Mouse (Mus musculus) embryo, embryonic 11 days (tissue): ENCODE data around the gene Kcnip4.
A peak's percentile ranks its signal among the peaks of the same experiment; 100 is the strongest.

Source experiments
- DNase-seq: peaks from one replicate; pipeline ENCODE4 v3.0.0-alpha.2; 2015

Gene Kcnip4

DNA sequence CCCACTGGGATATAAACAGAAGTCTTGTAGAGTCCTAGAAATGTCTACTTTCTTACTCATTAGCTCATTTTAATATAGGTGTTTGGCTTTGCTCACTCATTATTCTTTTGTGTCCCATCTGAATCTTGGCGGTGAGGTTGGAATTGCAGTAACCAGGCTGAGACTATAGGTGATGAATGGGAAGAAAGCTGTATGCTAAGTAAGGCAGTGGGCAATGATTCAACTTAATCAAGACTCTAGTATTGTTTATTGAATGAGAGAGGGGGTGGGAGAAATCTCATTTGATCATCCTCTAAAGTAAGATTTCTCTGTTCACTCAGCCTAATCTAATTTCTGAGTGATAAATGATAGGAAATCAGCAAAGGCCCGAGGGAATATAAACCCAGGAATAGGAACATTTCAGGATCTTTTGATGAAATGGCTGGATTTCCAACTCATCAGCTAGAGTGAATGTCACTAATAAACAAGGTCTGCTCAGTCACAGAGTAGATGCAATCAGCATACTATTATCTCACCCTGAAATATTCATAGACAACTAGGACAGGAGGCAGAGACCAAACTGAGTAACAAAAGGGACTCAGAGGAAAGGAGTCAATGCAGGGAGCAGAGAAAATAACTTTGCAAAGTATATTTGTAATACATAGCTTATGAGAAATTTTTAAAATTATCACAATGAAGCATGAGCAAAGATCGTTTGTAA lies 660.3 kb downstream of the Kcnip4 start:
- DNase-seq: no peak

DNA sequence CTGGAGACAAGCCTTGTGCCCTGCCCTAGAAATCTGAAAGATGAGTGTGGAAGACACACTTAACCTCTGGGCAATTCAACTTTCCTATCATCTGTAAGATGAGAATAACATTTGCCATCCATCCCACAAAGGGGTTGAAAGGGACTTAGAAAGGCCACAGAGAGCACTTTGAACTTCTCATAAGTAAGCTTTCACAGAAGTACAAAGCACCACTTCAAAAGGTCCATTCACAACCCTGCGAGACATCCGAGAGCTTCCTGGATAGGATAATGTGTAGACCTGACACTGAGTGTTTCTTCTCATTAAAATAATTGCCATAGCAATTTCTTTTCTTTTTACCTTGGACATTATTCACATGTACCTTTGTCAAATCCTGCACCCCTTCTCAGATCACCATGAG lies 683.7 kb downstream of the Kcnip4 start:
- peak; percentile 7 for DNase-seq

DNA sequence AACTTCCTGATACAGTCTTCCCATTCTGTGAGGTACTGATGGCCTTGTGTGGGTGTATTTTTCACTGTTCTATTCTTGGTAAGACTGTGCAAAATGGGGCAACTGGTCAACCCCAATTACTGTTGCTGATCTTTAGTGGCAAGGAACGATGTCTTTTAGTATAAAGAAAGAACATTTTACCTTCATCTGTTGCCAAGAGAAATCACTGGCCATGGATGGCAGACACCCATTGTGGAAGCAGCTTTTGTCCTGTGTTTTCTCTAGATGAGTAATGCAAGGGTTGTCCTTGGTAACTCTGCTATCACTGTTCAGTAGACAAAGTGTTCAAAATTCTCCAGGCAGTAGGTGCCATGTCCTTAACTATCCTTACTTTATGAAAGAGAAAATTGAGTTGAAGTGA lies 729.2 kb downstream of the Kcnip4 start:
- no peak for DNase-seq

DNA sequence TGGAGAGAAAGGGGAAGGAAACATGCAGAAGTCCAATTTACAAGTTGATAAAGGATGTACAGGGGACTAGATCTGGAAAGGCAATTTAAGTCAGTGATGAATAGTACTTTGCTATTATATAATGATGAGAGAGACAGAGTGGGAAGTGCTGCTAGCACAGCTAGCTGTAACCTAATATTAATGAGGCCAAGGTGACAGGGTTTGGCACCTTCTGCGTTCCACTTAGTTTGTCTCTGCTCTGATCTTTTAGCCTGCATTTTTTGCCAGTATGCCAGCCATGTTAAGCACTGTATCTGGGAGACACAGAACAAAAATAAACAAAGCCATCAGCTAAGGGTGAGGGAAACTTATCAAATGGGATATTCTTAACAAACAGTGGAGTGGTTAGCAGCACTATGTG lies 745.3 kb downstream of the Kcnip4 start:
- DNase-seq: no peak

DNA sequence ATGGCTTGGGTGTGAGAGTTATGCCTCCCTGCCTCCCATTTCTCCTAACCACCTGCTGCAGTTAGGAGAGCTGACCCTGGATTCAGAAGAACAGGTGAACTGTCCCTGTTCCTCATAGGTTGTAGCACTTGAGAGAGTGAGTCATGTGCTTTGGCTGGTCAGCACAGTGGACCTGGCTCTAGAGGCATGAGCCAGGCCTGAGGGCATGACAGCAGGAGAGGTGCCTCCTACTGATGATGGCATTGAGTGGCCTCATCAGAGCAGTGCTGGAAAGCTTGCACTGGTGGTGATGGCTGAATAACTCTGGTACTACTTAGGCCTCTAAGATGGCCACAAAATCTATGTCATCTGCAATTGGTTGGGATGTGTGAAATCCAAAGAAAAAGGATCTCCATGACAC lies 776.1 kb downstream of the Kcnip4 start:
- DNase-seq: no peak

DNA sequence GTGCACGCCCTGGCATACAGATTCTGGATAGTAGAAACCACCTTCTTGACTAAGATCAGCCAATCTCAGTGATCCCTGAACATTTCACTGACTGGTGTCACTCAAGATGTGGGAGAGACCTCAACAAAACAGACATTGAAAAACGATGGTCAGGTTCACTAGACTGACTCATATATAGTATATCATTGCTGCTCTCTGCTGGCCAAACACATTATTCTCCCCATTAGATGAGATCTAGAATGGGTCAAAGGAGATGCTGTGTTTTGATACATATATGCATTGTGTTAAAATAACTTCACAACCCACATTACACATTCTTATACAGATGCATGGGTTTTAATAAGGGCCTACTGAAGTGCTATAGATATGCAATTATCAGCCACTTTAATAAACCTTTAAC lies 787.1 kb downstream of the Kcnip4 start:
- peak; percentile 24 for DNase-seq

DNA sequence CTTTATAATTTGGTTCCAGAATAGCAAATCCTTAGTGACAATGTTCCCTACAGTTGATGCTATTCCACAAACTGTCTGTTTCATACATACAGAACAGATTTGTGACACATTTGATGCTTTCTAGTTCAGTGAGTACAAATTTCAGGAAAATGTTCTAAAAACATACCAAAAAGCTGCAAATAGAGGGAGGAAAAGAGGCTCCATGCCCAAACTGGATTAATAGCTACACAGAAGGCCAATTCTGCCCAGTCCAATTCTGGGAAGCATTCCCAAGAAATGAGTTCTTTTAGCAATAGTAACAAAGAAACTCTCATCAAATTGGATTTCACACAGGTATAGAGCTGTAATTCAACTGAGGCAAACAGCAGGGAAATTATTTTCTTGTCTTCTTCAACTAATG lies 806.5 kb downstream of the Kcnip4 start:
- DNase-seq: no peak

DNA sequence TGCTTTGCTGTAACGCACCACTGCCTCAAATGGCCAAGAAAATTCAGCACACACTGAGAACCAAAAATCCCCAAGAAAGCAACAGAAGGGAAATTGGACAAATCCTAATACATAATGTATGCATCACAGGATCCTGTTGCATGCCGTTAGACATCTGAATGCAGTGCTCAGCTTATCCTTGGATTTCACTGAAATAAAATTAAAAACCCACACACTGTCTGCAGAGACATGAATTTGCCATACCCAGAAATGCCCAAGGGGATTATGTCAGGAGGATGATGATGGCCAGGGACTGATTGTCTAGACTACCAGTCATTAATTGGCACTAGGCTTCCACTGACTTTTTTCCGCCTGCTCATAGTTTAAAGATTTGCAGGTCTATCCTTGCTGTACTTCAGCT lies 818.7 kb downstream of the Kcnip4 start:
- DNase-seq: no peak

DNA sequence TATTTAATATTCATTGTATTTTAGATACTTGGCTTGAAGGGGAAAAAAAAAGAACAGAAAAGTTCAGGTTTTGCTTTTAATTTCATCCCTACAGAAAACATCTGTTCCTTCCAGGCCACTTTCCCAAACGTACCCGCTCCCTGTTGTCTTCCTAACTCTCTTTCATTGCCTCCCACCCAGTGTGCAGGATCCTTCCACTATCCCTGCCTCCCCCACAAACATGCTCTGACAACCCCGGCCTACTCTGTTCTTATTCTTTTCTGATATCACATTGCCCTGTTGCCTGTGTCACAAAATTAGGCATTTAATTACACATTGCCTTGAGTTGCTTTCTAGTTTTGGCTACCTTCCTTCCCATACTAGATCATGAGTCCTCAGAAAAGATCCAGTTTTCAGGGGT lies 837.6 kb downstream of the Kcnip4 start:
- no peak for DNase-seq

DNA sequence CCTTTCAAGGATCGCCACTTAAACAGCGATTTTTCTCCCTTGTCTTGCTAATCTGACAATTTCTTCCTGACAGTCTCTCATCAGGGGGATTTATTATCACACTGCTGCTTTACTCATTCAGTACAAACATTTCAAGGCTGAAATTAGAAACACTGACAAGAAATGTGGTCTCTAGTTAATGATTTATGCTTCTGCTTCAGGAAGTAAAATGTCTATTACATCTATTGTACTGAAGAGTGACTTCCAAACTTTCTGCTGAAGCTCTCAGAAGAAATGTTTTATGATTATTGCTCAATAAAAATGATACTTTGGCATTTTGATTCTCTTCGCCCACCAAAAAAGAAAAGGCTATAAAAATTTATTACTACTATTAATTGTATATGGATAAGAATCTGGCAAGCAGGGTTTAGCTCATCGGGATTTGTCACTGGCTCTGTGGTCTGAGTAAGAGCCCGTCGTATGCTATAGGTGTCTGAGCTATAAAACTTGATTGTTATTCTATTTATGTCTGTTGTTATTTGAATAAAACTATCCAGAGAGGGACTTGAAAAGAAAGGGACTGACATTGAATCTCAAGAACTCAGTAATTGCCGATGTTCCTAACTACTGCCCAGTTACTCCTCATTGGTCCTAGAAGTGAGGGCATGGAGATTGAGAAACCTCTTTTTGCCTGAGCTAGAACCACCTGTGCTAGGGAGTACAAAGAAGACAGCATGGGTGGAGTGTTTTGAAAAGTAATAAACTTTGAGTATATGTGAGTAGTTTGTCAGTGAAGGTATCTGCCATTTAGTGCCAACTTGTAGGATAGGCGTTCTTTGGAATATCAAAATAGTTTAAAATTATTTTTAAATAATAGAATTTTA lies 844.7 kb downstream of the Kcnip4 start:
- DNase-seq: no peak

DNA sequence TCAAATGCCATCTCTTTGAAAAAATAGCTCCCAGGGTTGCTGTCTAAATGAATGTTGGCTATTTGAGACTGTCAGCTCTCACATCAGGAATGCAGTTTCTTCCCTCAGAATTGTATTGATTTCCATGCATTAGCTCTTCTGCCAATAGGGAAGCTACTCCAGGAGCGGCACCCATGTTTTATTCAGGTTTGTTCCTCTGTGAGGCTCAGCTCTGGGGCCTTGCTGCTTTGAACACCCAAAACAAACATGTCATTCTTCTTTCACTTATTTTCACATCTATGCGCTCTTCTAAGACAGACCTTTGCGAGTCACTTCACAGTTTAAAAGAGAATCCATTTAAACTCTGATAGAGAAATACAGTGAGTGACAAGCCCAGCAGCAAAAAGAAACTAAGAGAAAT lies 862.2 kb downstream of the Kcnip4 start:
- no peak for DNase-seq

DNA sequence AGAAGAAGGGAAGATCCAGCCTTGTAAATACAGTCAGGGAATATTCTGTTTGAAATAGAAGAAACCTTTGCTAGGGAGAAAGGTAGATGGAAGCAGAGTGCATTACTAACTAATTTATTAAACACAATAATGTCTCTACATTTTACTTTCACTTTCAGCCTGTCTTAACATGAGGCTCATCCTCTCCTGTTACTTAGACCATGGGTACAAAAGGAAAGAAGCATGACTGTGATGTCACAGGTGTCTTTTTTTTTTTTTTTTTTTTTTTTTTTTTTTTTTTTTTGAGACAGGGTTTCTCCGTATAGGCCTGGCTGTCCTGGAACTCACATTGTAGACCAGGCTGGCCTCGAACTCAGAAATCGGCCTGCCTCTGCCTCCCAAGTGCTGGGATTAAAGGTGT lies 864.7 kb downstream of the Kcnip4 start:
- DNase-seq: no peak

DNA sequence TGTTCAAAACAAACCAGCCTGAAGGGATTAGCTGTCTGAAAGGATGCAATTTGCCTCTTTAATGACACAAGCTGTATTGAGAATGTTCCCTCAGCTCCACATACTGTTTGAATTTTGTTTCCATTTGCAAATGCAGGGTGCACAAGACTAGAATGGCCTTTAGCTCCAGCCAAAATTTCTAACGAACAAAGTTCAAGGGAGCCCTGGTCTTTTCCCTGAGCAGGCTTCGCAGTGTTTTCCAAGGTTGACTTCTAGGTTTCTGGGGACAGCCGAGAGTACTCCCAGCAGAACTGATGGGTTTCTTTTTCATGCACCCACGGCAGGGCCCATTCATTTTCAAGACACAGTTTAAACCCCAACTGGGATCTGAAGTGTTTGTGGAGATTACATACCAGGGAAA lies 874.2 kb downstream of the Kcnip4 start:
- no peak for DNase-seq

DNA sequence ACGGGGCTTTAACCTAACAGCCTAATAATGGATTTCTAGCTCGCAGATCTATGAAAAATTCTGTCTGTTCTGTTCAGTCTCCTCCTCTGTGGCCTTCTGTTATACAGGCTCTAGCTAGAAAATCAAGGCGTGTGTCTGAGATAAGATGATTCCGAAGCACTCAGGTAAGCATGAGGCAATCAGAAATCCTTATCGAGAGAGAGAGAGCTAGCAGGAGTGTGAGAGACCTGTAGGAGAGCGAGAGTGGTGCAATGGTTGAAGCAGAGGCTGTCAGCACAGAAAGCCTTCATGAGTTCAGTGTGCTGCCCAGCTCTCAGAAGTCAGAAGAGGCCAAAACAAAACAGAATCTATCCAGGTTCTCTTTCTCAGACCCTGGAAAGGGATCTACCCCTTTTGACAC lies 888.0 kb downstream of the Kcnip4 start:
- DNase-seq: no peak

DNA sequence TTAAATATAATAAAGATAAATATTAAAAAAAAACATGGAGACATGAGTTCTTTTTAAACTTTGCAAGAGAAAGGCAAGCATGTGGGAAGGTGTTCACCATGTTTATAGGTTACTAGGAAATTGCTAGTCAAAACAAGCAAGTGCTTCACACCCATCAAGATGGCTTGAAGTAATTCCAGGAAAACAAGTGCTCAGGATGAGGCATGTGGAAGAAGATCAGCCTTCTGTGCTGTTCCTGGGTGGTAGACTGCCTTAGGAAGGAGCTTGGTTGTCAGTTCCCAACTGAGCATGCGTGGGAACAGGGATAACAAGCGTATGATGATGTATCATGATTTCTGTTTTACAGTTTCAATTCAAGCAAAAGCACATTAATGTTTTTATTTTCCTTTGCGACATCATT lies 891.1 kb downstream of the Kcnip4 start:
- DNase-seq: no peak

DNA sequence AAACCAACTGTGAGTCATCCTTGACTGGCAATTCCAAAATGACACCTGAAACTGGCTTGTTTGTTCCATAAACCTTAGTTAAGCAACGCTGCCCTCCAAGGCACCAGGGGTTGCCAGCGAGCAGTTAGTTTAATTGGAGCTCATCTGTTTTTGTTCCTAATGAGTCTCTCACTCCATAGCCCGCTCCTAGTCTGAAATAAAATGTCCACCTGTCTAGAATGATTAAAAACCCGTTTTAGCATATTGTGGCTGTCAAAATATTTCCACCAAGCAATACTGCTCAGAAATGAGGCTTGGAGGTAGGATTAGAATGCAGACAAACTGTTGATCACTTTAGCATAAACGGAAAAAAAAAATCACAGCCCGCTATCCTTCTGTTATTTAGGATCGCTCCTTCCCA lies 901.3 kb downstream of the Kcnip4 start:
- no peak for DNase-seq

DNA sequence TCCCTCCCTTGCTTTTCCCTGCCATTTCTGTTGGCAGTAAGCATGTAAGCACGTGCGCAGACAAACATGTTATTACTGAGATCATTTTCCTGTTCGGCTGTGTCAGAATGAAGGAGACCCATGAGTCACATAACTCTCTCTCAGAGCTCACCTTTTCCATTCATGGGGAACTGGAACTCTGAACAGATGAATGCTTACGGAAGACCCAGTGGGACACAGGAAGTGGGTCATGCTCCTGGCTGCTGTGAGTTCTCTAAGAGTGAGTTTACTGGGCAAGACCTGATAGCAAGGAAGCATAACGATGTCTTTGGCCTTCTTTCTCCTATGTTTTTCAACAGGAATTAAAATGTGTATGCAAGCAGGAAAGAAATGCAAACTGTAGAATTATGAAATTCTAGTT lies 917.8 kb downstream of the Kcnip4 start:
- DNase-seq: no peak

DNA sequence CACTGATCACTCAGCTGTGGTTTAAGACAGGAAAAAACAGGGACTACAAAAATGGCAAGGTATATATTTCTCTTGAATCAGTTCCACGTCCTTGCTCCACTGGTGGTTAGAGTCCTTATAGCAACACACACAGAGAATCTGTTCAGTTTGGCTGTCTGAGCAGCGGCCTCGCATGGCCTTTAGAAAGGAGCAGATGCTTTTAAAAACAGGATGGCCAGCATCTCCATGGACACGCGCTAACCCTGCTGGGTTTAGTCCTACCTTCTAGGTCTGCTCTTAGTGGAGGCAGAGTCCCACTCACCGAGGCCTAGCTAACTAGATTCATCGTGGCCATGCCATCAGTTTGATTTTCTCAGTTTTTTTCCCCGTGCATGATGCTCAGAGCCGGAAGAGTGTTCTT lies 918.4 kb downstream of the Kcnip4 start:
- DNase-seq: no peak

DNA sequence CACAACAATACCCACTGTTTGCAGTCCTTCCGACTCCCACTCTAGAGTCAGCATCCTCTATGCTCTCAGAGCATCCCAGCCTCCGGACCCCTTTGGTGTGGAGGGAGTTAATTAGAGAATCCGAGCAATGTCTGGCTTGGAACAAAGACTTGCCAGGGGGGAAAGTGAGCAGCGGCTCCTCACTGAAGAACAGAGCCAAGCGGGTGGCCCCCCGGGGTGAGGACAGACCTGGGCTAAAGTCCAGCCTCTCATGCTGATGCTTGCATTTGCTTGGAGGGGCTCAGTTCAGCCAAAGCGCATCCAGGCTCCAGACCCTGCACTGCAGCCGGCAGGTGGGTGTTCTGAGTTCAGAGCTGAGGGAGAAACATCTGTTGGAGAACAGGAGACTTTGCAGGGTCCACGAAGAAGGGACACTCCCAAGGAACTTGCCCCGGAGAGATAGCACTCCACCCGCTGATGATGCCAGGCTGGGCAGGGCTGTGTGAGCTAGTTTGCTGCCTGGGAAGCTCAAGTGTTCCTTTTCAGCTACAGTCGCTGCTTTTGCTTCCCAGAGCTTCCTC lies 925.1 kb downstream of the Kcnip4 start:
- peak; percentile 42 for DNase-seq

DNA sequence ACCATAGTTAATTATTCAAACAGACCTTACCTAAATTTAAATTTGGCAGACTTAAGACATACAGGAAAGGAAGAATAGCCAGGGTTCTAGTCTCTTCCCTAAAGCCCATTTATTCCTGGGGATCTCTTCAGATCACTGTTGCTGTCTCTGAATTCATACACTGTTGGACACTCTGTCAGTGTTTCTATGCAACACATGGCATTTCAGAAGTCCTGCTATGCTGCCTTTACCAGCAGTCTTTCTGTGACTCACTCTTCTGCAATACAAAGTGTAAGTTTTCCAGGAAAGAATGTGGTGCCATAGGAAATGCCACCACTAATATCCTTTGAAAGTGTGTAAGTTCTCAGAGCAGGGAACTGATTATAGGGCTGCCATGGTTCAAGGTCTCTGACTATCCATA lies 936.7 kb downstream of the Kcnip4 start:
- DNase-seq: no peak

DNA sequence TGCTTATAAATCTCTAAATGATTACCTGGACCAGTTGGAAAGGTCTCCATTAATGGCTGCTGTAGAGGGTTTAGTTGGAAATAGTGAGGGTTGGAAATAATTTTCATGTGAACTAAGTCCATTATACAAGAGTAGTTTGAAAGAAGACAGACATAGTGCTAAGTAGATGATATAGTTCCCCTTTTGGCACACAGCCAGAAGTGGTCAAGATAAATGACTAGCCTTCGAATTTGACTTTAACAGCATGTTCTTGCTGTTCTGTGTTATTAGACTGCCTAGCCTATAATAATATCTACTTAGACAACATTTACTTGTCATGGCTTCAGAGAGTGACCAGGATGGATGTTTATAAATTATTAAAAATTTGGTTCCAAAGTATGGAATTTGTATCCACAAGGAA lies 941.3 kb downstream of the Kcnip4 start:
- DNase-seq: peak; percentile 34

DNA sequence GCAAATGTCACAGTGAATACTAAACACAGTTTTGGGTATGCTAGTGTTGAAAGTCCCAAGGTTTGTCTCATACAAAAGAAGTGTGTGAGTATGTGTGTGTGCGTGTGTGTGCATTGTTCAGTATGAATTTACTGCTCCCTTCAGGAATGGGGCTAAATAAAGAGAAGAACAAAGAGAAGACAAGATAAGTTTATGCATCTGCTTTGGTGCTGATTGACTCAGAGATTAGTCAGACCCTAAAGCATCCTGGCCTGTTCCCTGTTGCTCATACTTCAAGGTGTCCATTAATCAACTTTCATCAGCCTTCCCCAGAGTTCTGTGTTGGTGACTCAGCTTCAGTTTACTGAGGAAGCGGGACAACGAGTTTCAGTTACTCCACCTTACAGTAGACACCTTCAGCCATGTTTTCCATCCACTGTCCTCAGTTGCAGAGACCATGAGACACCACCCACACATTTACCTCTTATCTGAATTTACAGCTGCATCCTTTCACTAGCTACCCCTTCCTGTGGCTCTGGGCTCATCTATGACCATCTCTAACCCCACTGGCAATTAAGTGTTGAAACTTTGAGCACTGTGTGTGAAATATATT lies 960.6 kb downstream of the Kcnip4 start:
- no peak for DNase-seq

DNA sequence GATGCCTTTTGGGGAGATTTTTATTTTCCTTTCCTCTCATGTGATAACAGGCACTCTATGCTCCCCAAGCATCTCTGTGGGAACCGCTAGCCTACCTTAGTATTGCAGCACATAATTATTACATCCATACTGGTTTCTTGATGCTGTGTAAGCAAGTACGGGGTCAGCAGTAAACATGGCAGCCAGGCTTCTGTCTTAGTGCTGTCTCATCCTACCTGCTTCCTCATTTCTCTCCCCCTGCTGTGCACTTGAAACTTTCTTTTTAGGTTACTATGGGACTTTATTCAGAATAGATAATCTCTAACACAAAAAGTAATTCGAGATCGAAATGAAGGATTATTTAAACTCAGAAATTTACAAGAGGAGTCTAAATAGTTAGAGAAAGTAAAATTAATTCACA lies 973.0 kb downstream of the Kcnip4 start:
- DNase-seq: no peak

DNA sequence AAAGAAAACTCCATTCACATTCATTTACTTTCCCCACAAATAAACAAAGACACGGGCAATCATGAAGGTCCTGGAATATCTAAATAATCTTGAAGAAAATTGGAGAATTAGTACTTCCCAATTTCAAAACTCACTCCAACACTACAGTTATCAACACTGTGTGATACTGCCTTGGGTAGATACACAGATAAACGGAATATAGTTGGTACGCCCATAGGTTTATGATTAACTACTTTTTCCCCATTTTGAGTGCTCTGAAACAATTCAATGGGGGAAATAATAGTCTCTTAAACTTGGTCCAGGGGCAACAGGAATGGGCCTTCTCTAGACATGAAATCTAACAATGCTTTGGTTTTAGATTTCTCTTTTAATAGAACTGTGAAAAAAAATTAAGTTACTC lies 978.9 kb downstream of the Kcnip4 start:
- no peak for DNase-seq
